Mouse (Mus musculus) CH12.LX (cell line): ENCODE results near the gene Pacs1. TPM values are rescaled to one million over a fixed set of nuclear protein-coding genes. Genes with fewer than 3 reads are reported as not detected.

Experiments used
- DNase-seq: peaks from one replicate; pipeline ENCODE4 v3.0.0-alpha.2; 2013; ENCODE audit errors: extremely low read depth
- H3K27ac ChIP-seq: 2 replicates; pipeline ENCODE4 v1.5.1; 2012; ENCODE audit warnings: low read depth, mild to moderate bottlenecking, control low read depth, moderate library complexity; ENCODE audit not compliant: insufficient read depth
- H3K27me3 ChIP-seq: replicated peaks from 2 replicates; pipeline ENCODE3; 2012; ENCODE audit warnings: inconsistent platforms
- H3K36me3 ChIP-seq, 2 experiments: replicated peaks in 1 of 2; 2 replicates each; pipeline versions ENCODE3 to v1.6.1; 2012; ENCODE audit warnings: inconsistent platforms in 1 of 2, low read length in 1 of 2, mild to moderate bottlenecking in 1 of 2, mixed read lengths in 1 of 2, moderate library complexity in 1 of 2; ENCODE audit not compliant: control insufficient read depth in 1 of 2, insufficient read depth in 1 of 2
- H3K4me1 ChIP-seq, 2 experiments: 2 replicates each; pipeline ENCODE4 v1.6.1; 2012; ENCODE audit warnings: inconsistent platforms in 1 of 2, moderate library complexity in 1 of 2; ENCODE audit not compliant: insufficient read depth in 2 of 2, control insufficient read depth in 1 of 2
- H3K4me2 ChIP-seq: 2 replicates; pipeline ENCODE4 v1.6.1; 2012; ENCODE audit warnings: low read depth, mild to moderate bottlenecking, control low read depth; ENCODE audit not compliant: poor library complexity, insufficient read depth, severe bottlenecking
- H3K4me3 ChIP-seq, 3 experiments: fragments of 150-350 bp in 1 of 3; sonication (generic) in 1 of 3; replicated peaks in 1 of 3; 2 replicates each; pipeline versions ENCODE3 to v1.5.1; 2011 to 2012; ENCODE audit warnings: low read depth in 2 of 3, low read length in 2 of 3, mild to moderate bottlenecking in 2 of 3, moderate library complexity in 2 of 3, control low read depth in 1 of 3, improper control_type of control experiment in 1 of 3, inconsistent platforms in 1 of 3, mixed read lengths in 1 of 3; ENCODE audit not compliant: poor library complexity in 1 of 3
- H3K79me2 ChIP-seq: replicated peaks from 2 replicates; pipeline ENCODE4 v1.6.1; 2012; ENCODE audit warnings: mild to moderate bottlenecking, moderate library complexity; ENCODE audit not compliant: control insufficient read depth, poor library complexity, insufficient read depth, severe bottlenecking; ENCODE audit errors: extremely low read depth
- H3K9ac ChIP-seq: 2 replicates; pipeline ENCODE4 v1.6.1; 2012; ENCODE audit warnings: low read depth, mild to moderate bottlenecking, control low read depth, moderate library complexity; ENCODE audit not compliant: insufficient read depth
- H3K9me3 ChIP-seq: replicated peaks from 2 replicates; pipeline ENCODE3; 2012; ENCODE audit warnings: low read length, inconsistent platforms, mixed read lengths
- CHD2 ChIP-seq: IDR thresholded peaks from 2 replicates; pipeline ENCODE4 v1.6.1; 2011; ENCODE audit warnings: low read length, improper control_type of control experiment
- CTCF ChIP-seq, 2 experiments: IDR thresholded peaks in 1 of 2; conservative IDR thresholded peaks in 1 of 2; 2 replicates each; pipeline ENCODE4 v1.5.1; 2011 to 2012; ENCODE audit warnings: low read depth in 2 of 2, low read length in 2 of 2, improper control_type of control experiment in 1 of 2, inconsistent platforms in 1 of 2, mild to moderate bottlenecking in 1 of 2, moderate library complexity in 1 of 2
- E2F4 ChIP-seq: IDR thresholded peaks from 2 replicates; pipeline ENCODE4 v1.6.1; 2011; ENCODE audit warnings: low read depth, low read length, improper control_type of control experiment; ENCODE audit not compliant: insufficient replicate concordance
- ETS1 ChIP-seq: conservative IDR thresholded peaks from 2 replicates; pipeline ENCODE4 v1.6.1; 2012; ENCODE audit warnings: low read depth, mild to moderate bottlenecking, inconsistent platforms, low read length, improper control_type of control experiment, moderate library complexity
- GABPA ChIP-seq: IDR thresholded peaks from 2 replicates; pipeline ENCODE4 v1.6.1; 2012; ENCODE audit warnings: low read depth, low read length, improper control_type of control experiment, inconsistent platforms; ENCODE audit not compliant: insufficient replicate concordance
- IRF4 ChIP-seq: IDR thresholded peaks from 2 replicates; pipeline ENCODE4 v1.6.1; 2014; ENCODE audit warnings: low read depth, mild to moderate bottlenecking, inconsistent platforms, low read length, improper control_type of control experiment
- JUND ChIP-seq: conservative IDR thresholded peaks from 2 replicates; pipeline ENCODE4 v1.6.1; 2011; ENCODE audit warnings: low read depth, low read length, improper control_type of control experiment
- KAT2A ChIP-seq: IDR thresholded peaks from 2 replicates; pipeline ENCODE4 v1.6.1; 2012; ENCODE audit warnings: low read length, improper control_type of control experiment, inconsistent platforms; ENCODE audit not compliant: insufficient replicate concordance
- MAX ChIP-seq: IDR thresholded peaks from 2 replicates; pipeline ENCODE4 v1.6.1; 2011; ENCODE audit warnings: low read length, improper control_type of control experiment
- MEF2A ChIP-seq: IDR thresholded peaks from 2 replicates; pipeline ENCODE4 v1.6.1; 2014; ENCODE audit warnings: low read depth, mild to moderate bottlenecking, inconsistent platforms, low read length, improper control_type of control experiment, borderline replicate concordance
- MXI1 ChIP-seq: IDR thresholded peaks from 2 replicates; pipeline ENCODE4 v1.6.1; 2011; ENCODE audit warnings: mild to moderate bottlenecking, low read depth, low read length, improper control_type of control experiment
- MYC ChIP-seq: IDR thresholded peaks from 2 replicates; pipeline ENCODE4 v1.6.1; 2011; ENCODE audit warnings: low read depth, mild to moderate bottlenecking, improper control_type of control experiment, low read length
- NELFE ChIP-seq: IDR thresholded peaks from 2 replicates; pipeline ENCODE4 v1.6.1; 2011; ENCODE audit warnings: low read depth, low read length, improper control_type of control experiment
- NRF1 ChIP-seq: IDR thresholded peaks from 2 replicates; pipeline ENCODE4 v1.6.1; 2014; ENCODE audit warnings: low read depth, mild to moderate bottlenecking, inconsistent platforms, low read length, improper control_type of control experiment, moderate library complexity
- PAX5 ChIP-seq: IDR thresholded peaks from 2 replicates; pipeline ENCODE4 v1.6.1; 2012; ENCODE audit warnings: low read length, inconsistent platforms, mixed read lengths
- POLR2A ChIP-seq: IDR thresholded peaks from 2 replicates; pipeline ENCODE4 v1.6.1; 2011; ENCODE audit warnings: low read depth, mild to moderate bottlenecking, improper control_type of control experiment, low read length
- RAD21 ChIP-seq: IDR thresholded peaks from 2 replicates; pipeline ENCODE4 v1.6.1; 2011; ENCODE audit warnings: low read depth, mild to moderate bottlenecking, low read length, improper control_type of control experiment, moderate library complexity
- SIN3A ChIP-seq: IDR thresholded peaks from 2 replicates; pipeline ENCODE4 v1.6.1; 2012; ENCODE audit warnings: low read length, improper control_type of control experiment, inconsistent platforms
- TBP ChIP-seq: conservative IDR thresholded peaks from 2 replicates; pipeline ENCODE4 v1.6.1; 2011; ENCODE audit warnings: low read depth, low read length, improper control_type of control experiment
- TCF12 ChIP-seq: IDR thresholded peaks from 2 replicates; pipeline ENCODE4 v1.6.1; 2014; ENCODE audit warnings: low read depth, mild to moderate bottlenecking, inconsistent platforms, low read length, improper control_type of control experiment
- UBTF ChIP-seq: IDR thresholded peaks from 2 replicates; pipeline ENCODE4 v1.6.1; 2012; ENCODE audit warnings: low read depth, mild to moderate bottlenecking, inconsistent platforms, low read length, improper control_type of control experiment, moderate library complexity
- USF1 ChIP-seq: IDR thresholded peaks from 2 replicates; pipeline ENCODE4 v1.6.1; 2014; ENCODE audit warnings: low read depth, mild to moderate bottlenecking, inconsistent platforms, low read length, improper control_type of control experiment
- USF2 ChIP-seq: conservative IDR thresholded peaks from 2 replicates; pipeline ENCODE4 v1.6.1; 2011; ENCODE audit warnings: low read depth, low read length, improper control_type of control experiment
- ZMIZ1 ChIP-seq: IDR thresholded peaks from 2 replicates; pipeline ENCODE4 v1.6.1; 2012; ENCODE audit warnings: low read depth, mild to moderate bottlenecking, inconsistent platforms, low read length, improper control_type of control experiment
- dilution Hi-C: fragments of 300-500 bp; cut with MboI; formaldehyde crosslinking; loops from 2 replicates; pipeline ENCODE4 v1.14.3; 2020; ENCODE audit warnings: low sequenced_read_pairs; ENCODE audit not compliant: extremely low pct_unique_long_range_greater_than_20kb, extremely low pct_ligation_motif_present
- in situ Hi-C: fragments of 300-500 bp; cut with MboI; formaldehyde crosslinking; loops from 3 replicates; pipeline ENCODE4 v1.14.3; 2019; ENCODE audit warnings: low sequenced_read_pairs, low pct_ligation_motif_present, low pct_unique_long_range_greater_than_20kb, mixed read lengths
- polyA plus RNA-seq: library from polyadenylated mRNA; unstranded; fragments of >175 nt; gene quantifications from 2 replicates; pipeline ENCODE4 v1.2.1, GENCODE M21; 2012; ENCODE audit warnings: low read depth; ENCODE audit not compliant: insufficient read length
- total RNA-seq, 2 experiments: library from RNA; depleted of rRNA; stranded (reverse); fragments of 300-350 nt in 1 of 2; fragments of >200 nt in 1 of 2; gene quantifications; 2 replicates each; pipeline ENCODE4 v1.2.3; 2012 to 2014

Gene Pacs1
- total and polyA plus RNA-seq, 3 experiments: 2.4 to 14.4 (median 10.1) TPM

DNA sequence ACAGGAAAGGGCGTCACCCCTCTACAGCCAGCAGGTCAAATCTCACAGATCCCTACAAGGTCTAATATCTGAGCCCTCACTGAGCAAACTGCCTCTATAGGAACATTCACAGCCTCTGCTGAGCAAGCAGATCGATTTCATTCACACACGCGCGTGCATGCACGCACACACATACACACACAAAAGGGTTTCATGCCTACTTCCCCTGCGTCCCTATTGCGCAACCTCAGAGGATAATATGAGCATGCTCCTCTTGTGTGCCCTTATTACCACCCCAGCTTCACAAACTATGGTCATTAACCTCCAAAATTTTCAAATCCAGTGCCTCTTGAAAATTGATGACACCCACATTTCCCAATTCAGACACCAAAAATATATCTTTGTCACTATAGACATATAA is 40.3 kb upstream of the Pacs1 start:
- no peaks in the 10 kb centered on the region for H3K79me2 ChIP-seq
- H3K27ac ChIP-seq: no peak overlapping the region
- in situ Hi-C loops (no loop called here), dilution Hi-C loops (no loop called here)
- DNase-seq: no peak
- H3K4me1 ChIP-seq: no peaks in the 10 kb centered on the region
- peaks cover 38% of the 10 kb centered on the region for H3K27me3 ChIP-seq
- no peak overlapping the region for H3K4me3 ChIP-seq
- H3K36me3 ChIP-seq: no peaks in the 10 kb centered on the region
- no peak overlapping the region for H3K9ac ChIP-seq
- peaks cover 15% of the 10 kb centered on the region for H3K9me3 ChIP-seq
- H3K4me2 ChIP-seq: no peak overlapping the region
- TF ChIP-seq ZMIZ1: no peak
- TF ChIP-seq USF1: no peak
- TF ChIP-seq GABPA: no peak
- TF ChIP-seq MAX: no peak
- no peak for TF ChIP-seq UBTF
- TF ChIP-seq CTCF (conservative IDR thresholded peaks at IDR 0.05 in 1 of 2, IDR thresholded peaks at IDR 0.05 in 1 of 2; ENCODE audit: low read depth in 2 of 2, low read length in 2 of 2): no peak
- no peak for TF ChIP-seq E2F4
- no peak for TF ChIP-seq USF2
- TF ChIP-seq SIN3A: no peak
- TF ChIP-seq TCF12: no peak
- no peak for TF ChIP-seq NRF1
- TF ChIP-seq PAX5: no peak
- no peak for TF ChIP-seq NELFE
- no peak for TF ChIP-seq TBP
- TF ChIP-seq RAD21: no peak
- no peak for TF ChIP-seq IRF4
- no peak for TF ChIP-seq MEF2A

DNA sequence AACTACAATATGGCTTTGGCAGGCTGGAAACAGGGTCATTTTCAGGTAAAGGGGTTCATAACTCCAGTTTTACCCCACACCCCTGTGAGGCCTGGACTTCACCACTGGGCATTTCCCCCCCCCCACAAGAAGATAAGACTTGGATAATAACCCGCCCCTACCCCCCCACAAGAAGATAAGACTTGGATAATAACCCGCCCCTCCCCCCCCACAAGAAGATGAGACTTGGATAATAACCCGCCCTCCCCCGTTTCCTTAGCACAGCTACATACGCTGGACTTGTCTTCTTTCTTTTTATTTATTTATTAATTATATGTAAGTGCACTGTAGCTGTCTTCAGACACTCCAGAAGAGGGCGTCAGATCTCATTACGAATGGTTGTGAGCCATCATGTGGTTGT is 36.1 kb upstream of the Pacs1 start:
- no peak for TF ChIP-seq NELFE
- no peak for TF ChIP-seq POLR2A
- no peak for TF ChIP-seq KAT2A
- TF ChIP-seq JUND: no peak
- TF ChIP-seq CTCF (conservative IDR thresholded peaks at IDR 0.05 in 1 of 2, IDR thresholded peaks at IDR 0.05 in 1 of 2; ENCODE audit: low read depth in 2 of 2, low read length in 2 of 2): no peak
- TF ChIP-seq ETS1: no peak
- no peak for TF ChIP-seq IRF4
- TF ChIP-seq MXI1: no peak
- no peak for TF ChIP-seq CHD2
- no peak for TF ChIP-seq MYC
- no peak for TF ChIP-seq MEF2A
- no peak overlapping the region for H3K27ac ChIP-seq
- H3K4me1 ChIP-seq: no peaks in the 10 kb centered on the region
- H3K79me2 ChIP-seq: no peaks in the 10 kb centered on the region
- dilution Hi-C loops (no loop called here), in situ Hi-C loops (no loop called here)
- peaks cover 15% of the 10 kb centered on the region for H3K9me3 ChIP-seq
- no peak overlapping the region for H3K4me3 ChIP-seq
- no peak overlapping the region for H3K9ac ChIP-seq
- no peak for DNase-seq
- H3K36me3 ChIP-seq: no peaks in the 10 kb centered on the region
- peaks cover 38% of the 10 kb centered on the region for H3K27me3 ChIP-seq
- H3K4me2 ChIP-seq: no peak overlapping the region
